Mouse (Mus musculus): Measurements from ENCODE around the gene Rexo5.
A peak's percentile ranks its signal among the peaks of the same experiment; 100 is the strongest.

The Rexo5 gene

DNA sequence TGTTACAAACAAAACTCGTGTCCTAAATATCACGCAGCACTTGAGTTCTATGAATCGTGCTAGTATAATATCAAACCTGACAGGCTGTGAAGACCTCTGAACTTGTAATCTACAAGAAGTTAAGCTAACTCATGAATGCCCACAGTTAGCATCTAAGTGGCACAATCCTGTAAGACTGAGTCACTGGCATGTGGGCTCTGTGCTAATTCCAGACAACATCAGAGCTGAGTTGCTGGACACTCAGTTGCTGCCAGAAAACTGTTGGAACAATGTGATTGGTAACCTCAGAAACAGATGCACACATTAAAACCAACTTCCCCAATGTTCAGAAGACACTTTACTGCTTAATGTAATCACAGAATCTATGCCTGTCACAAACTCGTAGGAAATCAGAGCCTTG, 94.1 kb downstream of the Rexo5 start:
- DNase-seq (ENCODE audit: low spot score in 2 of 2): no peak

DNA sequence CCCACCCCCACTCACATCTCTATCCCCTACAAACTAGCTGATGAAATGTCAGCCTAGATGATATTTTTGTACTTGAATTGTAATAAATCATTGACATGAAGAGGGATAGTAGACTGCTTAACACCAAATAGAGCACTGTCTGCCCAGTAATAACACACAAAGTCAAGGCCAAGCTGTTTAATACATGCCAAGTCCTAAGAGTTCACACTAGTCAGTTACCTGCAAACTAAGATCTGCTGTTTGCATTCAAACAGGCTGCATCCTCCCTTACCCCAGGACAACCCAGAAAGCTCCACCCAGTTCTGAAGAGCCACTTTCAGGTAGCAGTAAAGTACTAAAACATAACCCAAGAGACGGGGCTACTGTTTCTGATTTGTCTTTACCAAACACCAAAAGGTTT, 98.4 kb downstream of the Rexo5 start:
- no peak for DNase-seq (ENCODE audit: low spot score in 2 of 2)

DNA sequence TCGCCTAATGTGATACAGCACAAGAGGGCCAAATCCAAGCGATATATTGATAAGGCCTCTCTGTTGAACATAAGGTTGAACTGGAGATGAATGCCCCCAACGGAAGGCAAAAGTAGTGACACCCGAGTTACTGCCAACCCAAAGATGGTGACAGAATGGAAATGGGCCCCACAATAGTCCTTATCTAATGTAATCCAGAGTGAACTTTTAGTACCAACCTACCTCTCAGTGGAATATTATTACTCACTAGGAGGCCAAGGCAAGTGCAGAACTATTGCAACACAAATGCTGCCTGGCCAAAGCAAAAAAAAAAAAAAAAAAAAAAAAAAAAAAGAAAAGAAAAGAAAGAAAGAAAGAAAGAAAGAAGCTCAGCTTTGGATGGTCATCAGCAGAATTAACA, 98.9 kb downstream of the Rexo5 start:
- DNase-seq (ENCODE audit: low spot score in 2 of 2): no peak

DNA sequence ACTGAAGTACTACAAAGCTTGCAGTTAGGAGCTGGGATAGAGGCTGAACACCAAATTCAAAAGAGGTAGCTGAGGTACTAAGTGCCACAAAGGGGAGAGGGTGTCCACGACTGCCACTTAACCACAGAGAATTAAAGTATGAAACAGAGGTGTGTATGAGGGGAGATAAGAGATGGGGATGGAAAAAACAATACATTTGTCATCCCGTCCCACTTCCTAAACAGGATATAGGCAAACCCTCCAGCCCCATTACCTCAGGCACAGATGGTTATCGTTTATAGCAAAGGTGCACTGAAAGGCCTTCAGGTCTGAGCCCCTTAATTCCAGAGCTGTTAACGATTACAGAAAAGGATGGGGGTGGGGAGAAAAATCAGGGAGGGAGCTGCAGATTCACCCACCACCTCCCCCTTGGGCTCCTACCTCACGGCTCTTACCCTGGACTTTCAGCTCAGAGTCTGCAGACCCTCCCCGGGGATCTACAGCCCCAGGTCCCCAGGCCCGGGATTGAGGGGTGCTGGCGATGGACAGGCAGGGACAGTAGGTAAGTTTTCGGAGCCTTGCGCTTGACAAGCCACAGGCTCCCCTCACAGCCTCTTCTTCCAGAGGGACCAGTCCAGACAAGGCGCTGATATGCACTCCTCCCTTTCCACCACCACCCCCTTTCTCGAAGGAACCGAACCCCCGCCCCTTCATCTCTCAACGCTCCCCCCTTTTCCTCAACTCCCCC, 101.2 kb downstream of the Rexo5 start:
- DNase-seq (ENCODE audit: low spot score in 2 of 2): peak; percentile 28 to 49

DNA sequence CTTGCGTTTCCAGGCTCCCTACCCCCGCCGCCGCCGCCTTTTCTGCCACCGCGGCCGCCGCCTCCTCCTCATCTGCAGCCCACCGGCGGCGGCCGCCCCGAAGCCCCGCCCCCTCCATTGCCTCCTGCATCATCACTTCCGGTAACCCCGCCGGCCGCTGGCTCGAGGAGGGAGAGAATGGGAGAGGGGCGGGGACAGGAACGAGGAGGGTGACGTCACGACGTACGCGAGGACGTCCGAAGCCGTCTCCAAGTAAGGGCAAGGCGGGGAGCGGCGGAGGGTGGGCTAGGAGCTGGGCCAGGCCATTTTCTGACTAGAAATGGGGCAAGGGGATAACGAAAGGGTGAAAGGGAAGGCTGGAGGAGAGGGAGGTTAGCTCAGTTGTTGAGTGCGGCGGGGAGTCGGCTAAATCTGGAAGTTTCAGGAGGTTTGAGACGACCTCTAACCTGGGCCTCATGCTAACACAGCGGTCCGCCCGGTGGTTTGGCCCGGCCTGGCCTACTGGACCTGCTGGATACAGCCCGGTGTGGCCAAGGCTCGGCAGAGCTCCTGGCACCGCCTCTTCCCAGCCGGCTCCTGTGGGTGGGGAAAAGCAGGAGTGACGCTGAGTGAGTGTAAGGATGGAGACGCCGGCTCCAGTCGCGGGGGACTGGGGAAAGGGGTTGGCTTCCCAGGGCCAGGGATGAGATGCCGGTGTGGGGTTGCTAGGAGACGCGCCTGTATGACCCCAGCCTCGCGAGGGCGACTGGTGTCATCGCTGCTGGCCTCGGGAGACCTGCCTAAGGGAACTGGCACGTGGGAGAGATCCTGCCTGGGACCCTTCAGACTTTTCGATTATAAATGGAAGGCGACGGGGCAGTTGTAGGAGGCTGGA, 102.1 kb downstream of the Rexo5 start, which contains the start of the genes Lyrm1 and Dcun1d3:
Gene Lyrm1 (plus strand): TSS at position 223 of the 874 bp plus-strand sequence.
Gene Dcun1d3 (minus strand): TSS at position 660 of the 874 bp plus-strand sequence.
- peak; percentile 97 to 98 for DNase-seq (ENCODE audit: low spot score in 2 of 2)

DNA sequence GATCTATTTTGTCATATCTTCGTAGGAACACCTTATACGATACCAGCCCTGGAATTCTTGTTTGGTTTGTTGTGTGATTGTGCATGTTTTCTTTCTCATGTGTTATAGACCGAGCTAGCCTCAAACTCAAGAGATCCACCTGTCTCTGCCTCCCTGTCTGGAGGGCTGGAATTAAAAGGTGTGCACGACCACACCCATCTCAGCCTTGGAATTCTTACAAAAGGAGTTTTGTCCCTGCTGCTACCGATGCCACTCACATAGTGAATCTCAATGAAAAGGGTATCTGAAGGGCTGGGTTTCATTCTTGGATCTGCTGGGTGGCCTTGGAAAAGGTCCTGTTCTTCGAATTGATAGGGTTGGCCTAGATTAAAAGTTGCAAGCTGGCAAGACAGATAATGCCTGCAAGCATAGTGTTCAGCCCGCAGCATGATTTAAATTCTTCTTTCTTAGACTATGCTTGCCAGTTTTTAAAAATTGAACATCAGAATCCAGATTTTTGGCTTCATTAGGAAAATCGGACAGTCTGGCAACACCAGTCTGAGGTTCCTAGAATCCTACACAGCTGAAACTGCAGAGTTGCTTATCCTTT, 103.8 kb downstream of the Rexo5 start:
- no peak for DNase-seq (ENCODE audit: low spot score in 2 of 2)

DNA sequence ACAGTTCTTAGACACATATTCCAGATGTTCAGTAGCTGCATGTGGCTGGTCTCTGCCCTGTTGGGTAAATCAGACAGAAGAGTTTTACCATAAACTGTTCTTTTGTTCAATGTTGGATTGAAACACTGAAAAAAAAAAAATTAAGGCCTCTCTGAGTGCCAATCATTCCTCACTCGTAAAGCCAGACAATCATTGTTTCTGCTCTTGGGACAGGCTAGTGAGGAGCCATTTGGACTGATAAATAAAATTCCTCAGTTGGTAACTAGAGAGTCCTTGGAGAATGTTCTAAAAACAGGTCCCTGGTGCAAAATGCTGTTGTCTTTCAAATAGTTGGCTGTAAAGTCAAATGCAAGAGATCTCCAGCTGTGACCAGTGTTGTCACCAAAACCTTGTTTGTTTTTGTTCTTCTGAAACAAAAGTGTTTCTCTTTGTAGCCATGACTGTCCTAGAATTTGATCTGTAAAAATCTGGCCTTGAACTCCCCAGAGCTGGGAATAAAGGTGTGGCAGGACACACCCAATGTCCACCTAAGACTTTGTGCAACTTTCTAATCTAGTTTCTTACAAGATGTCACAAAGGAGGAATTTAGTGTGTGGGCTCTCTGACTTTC, 104.5 kb downstream of the Rexo5 start:
- no peak for DNase-seq (ENCODE audit: low spot score in 2 of 2)
